Mouse (Mus musculus) lung, embryonic 16.5 days (tissue): ENCODE data around the gene Polr1c. TPM values are rescaled to one million over a fixed set of nuclear protein-coding genes. Genes with fewer than 3 reads are reported as not detected.

Experiments
- ATAC-seq: fragments of 200-750 bp; cut with Nextera tagmentation; 2 replicates; pipeline ENCODE4 v1.8.0; 2017; ENCODE audit warnings: low read depth, mild to moderate bottlenecking, moderate library complexity
- H3K27ac ChIP-seq: fragments of 300-500 bp; sonication (generic); 2 replicates; pipeline ENCODE4 v1.5.1; 2014; ENCODE audit warnings: mild to moderate bottlenecking, control low read depth, low read length
- H3K27me3 ChIP-seq: fragments of 300-500 bp; sonication (generic); 2 replicates; pipeline ENCODE4 v1.6.1; 2014; ENCODE audit warnings: low read depth, low read length, mixed read lengths; ENCODE audit not compliant: control insufficient read depth, insufficient read depth
- H3K36me3 ChIP-seq: fragments of 300-500 bp; sonication (generic); 2 replicates; pipeline ENCODE4 v1.6.1; 2014; ENCODE audit warnings: low read length; ENCODE audit not compliant: control insufficient read depth, insufficient read depth
- H3K4me1 ChIP-seq: fragments of 300-500 bp; sonication (generic); replicated peaks from 2 replicates; pipeline ENCODE4 v1.6.1; 2014; ENCODE audit warnings: low read length, mixed read lengths; ENCODE audit not compliant: control insufficient read depth, insufficient read depth
- H3K4me2 ChIP-seq: fragments of 300-500 bp; sonication (generic); 2 replicates; pipeline ENCODE4 v1.6.1; 2014; ENCODE audit warnings: low read depth, low read length, control low read depth
- H3K4me3 ChIP-seq: fragments of 300-500 bp; sonication (generic); 2 replicates; pipeline ENCODE4 v1.5.1; 2014; ENCODE audit warnings: mild to moderate bottlenecking, low read length, control low read depth
- H3K9ac ChIP-seq: fragments of 300-500 bp; sonication (generic); 2 replicates; pipeline ENCODE4 v1.6.1; 2014; ENCODE audit warnings: low read length, control low read depth
- H3K9me3 ChIP-seq: fragments of 300-500 bp; sonication (generic); 2 replicates; pipeline ENCODE4 v1.6.1; 2016; ENCODE audit warnings: low read length; ENCODE audit not compliant: control insufficient read depth
- WGBS: fragments of 180-500 bp; shearing (Covaris S2); extraction: QIAGEN DNeasy Blood & Tissue Kit; methylation state at CpG from one replicate; pipeline ENCODE4 v1.1.7; 2014; 5-methylcytosine and 5-hydroxymethylcytosine counted together
- polyA plus RNA-seq: library from polyadenylated mRNA; unstranded; fragments of >200 nt; fragmentation: Nextera tagmentation; extraction: Ambion mirVana; gene quantifications from 2 replicates; pipeline ENCODE4 v1.2.1, GENCODE M21; 2015

Gene Polr1c
- polyA plus RNA-seq, 1 experiment from 2014 or later = 90.6 TPM

DNA sequence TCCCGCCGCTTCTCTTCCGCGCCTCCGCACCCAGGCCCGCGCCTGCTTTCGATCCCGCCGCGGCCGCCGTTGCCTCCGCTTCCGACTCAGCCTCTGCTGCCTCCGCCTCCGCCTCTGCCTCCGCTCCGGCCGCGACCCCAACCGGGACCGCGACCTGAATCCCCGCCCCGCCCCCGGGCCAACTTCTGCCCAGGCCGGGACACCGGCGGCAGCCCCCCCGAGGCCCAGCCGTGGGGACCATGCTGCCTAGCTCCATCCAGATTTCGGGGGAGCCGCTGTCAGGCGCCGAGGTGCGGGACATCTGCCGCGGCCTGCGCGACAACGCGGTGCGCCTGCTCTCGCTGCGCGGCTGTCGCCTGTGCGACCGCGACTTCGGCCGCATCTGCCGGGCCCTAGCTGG lies 6.3 kb upstream of the Polr1c start:
- Histone ChIP-seq H3K4me2 (peak overlapping the region; percentile 100), H3K9ac (peak overlapping the region; percentile 66), H3K27ac (no peak overlapping the region), H3K9me3 (peaks cover 5% of the 10 kb centered on the region; the same call in 1 of the 2 replicates), H3K4me1 (peaks cover 7% of the 10 kb centered on the region), H3K36me3 (peaks cover 40% of the 10 kb centered on the region), H3K4me3 (peak overlapping the region; percentile 71), H3K27me3 (peaks cover 16% of the 10 kb centered on the region)
- under 1% methylated on average over 48 of the region's 54 CpGs for WGBS
- ATAC-seq = peak; percentile 43

GRCm38 (mm10) chr17:46253452-46254084 lies 5.7 kb upstream of the Polr1c start, which contains the start of gene Lrrc73:
Gene Lrrc73, plus strand, starts transcription at chr17:46253531.
- peaks cover 35% of the 10 kb centered on the region for H3K36me3 ChIP-seq
- peaks cover 5% of the 10 kb centered on the region; the same call in 1 of the 2 replicates for H3K9me3 ChIP-seq
- H3K27ac ChIP-seq = no peak within 1 kb of the TSS
- 2% methylated on average over 41 of the region's 48 CpGs for WGBS
- peaks cover 16% of the 10 kb centered on the region for H3K27me3 ChIP-seq
- H3K9ac ChIP-seq = peak within 1 kb of the TSS; percentile 66
- peak; percentile 87 for ATAC-seq
- peak within 1 kb of the TSS; percentile 100 for H3K4me2 ChIP-seq
- peak within 1 kb of the TSS; percentile 71 for H3K4me3 ChIP-seq
- H3K4me1 ChIP-seq = peaks cover 12% of the 10 kb centered on the region

DNA sequence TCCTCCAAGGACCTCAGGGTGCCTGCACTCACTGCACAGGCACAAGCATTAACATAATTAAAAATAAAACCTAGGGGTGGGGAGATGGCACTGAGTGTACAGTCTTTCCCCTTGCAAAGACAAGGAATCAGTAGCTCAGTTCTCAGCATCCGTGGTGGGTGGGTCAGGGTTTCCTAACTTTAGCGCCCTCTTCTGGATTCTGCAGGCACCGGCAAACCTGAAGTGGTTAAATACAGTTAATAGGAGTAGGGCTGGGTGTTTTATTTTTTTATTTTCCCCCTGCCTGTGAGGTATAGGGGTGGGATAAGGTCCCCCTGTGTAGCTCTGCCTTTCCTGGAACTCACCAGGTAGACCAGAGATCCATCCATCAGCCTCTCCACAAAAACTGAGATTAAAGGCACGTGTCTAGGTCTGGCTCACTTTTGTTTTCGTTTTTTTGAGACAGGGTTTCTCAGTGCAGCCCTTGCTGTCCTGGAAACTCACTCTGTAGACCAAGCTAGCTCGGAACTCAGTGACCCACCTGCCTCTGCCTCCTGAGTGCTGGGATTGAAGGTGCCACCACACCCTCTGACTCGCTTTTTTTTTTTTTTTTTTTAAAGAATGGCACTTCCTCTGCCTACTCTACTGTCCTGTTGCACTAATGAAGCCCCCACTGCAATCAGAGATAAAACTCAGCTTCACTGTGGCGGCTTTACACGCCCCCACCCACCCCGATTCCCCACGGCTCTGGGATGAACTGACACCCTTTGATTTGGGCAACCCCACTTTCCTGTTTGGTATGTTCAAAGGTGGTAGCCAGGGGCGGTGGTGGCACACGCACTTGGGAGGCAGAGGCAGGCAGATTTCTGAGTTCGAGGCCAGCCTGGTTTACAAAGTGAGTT lies 5.0 kb upstream of the Polr1c start:
- ATAC-seq = no peak
- 52% methylated on average over 14 of the region's 14 CpGs for WGBS

GRCm38 (mm10) chr17:46251174-46251573 lies 3.3 kb upstream of the Polr1c start:
- 79% methylated on average over 7 of the region's 7 CpGs for WGBS
- peaks cover 23% of the 10 kb centered on the region for H3K36me3 ChIP-seq
- ATAC-seq = no peak
- H3K4me1 ChIP-seq = peaks cover 20% of the 10 kb centered on the region
- no peak overlapping the region for H3K9ac ChIP-seq
- peaks cover 16% of the 10 kb centered on the region for H3K27me3 ChIP-seq
- H3K4me3 ChIP-seq = no peak overlapping the region
- no peak overlapping the region for H3K4me2 ChIP-seq
- H3K27ac ChIP-seq = no peak overlapping the region
- H3K9me3 ChIP-seq = no peaks in the 10 kb centered on the region

More for the DNA sequence above, 5.0 kb upstream of the Polr1c start:
- peak overlapping the region; percentile 100 for H3K4me2 ChIP-seq
- no peak overlapping the region; the same call in 1 of the 2 replicates for H3K9ac ChIP-seq
- no peak overlapping the region for H3K4me3 ChIP-seq
- H3K27me3 ChIP-seq = peaks cover 16% of the 10 kb centered on the region
- peaks cover 29% of the 10 kb centered on the region for H3K36me3 ChIP-seq
- no peak overlapping the region for H3K27ac ChIP-seq
- peaks cover 5% of the 10 kb centered on the region; the same call in 1 of the 2 replicates for H3K9me3 ChIP-seq
- peaks cover 13% of the 10 kb centered on the region for H3K4me1 ChIP-seq

DNA sequence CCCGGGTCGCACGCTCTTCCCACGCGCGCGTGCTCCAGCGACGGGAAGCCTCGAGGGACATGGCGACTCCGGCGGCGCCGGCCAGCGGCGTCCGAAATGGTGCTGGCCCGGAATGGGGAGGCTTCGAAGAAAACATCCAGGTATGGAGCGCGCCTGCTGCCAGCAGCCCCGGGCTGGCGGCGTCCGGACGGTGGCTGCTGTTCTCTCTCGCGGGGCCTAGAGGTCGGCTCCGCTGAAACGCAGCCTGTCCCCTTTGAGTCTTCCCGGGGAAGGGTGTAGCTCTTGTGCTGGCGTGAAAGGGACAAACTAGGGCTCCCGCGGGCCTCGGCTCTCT lies 302 bp upstream of the Polr1c start:
- Histone ChIP-seq H3K27me3 (no peaks in the 10 kb centered on the region), H3K27ac (peak overlapping the region; percentile 82), H3K4me2 (peak overlapping the region; percentile 91), H3K4me3 (peak overlapping the region; percentile 94), H3K9ac (peak overlapping the region; percentile 98), H3K9me3 (no peaks in the 10 kb centered on the region), H3K36me3 (peaks cover 42% of the 10 kb centered on the region), H3K4me1 (peaks cover 17% of the 10 kb centered on the region)
- peak; percentile 35; the same call in 1 of the 2 replicates for ATAC-seq
- WGBS = under 1% methylated on average over 37 of the region's 37 CpGs

DNA sequence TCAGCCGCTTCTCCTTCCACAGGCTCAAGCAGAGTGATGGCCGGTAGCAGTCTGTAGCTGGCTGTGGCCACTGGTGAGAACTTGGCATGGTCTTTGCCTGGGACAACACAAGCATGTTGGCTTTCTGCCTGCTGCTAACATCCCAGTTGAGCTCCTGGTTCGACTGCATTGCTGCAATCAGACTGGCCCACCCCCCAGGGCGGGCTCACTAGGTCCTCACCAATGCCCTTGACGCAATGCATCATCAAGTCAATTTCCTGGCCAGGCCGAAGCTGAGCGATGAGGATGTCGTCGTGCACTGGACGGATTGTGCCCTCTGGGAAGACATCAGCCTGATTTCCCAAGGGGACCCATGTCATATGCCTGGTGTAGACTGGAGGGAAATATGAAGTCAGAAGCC lies 3.3 kb downstream of the Polr1c start:
- H3K27ac ChIP-seq = no peak overlapping the region
- no peak overlapping the region for H3K4me2 ChIP-seq
- ATAC-seq = no peak
- H3K36me3 ChIP-seq = peaks cover 29% of the 10 kb centered on the region
- peaks cover 23% of the 10 kb centered on the region for H3K4me1 ChIP-seq
- no peak overlapping the region for H3K9ac ChIP-seq
- no peaks in the 10 kb centered on the region for H3K27me3 ChIP-seq
- H3K4me3 ChIP-seq = no peak overlapping the region
- WGBS = 66% methylated on average over 10 of the region's 10 CpGs
- no peaks in the 10 kb centered on the region for H3K9me3 ChIP-seq

DNA sequence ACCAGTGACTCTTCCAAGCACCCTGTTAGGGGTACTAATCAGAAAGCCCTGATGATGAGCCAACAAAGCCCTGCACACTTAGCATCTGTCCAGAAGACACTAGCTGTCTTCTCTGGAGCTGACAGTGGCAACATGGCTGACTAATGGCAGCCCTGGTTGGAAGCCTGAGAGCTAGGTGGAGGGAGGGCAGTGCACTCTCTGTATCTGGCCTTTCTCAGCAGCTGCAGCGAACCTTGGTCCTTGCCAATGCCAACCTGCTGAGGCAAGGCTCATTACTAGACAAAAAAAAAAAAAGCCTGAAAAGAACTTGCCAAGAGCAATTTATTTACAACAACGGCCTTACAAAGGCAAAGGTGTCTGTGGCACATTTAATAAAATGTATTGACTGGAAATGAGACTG lies 4.2 kb downstream of the Polr1c start:
- WGBS = 76% methylated on average over 2 of the region's 2 CpGs
- Histone ChIP-seq H3K27ac (no peak overlapping the region), H3K9ac (no peak overlapping the region), H3K4me1 (peaks cover 15% of the 10 kb centered on the region), H3K27me3 (no peaks in the 10 kb centered on the region), H3K9me3 (no peaks in the 10 kb centered on the region), H3K4me2 (no peak overlapping the region), H3K36me3 (peaks cover 35% of the 10 kb centered on the region), H3K4me3 (no peak overlapping the region)
- no peak for ATAC-seq

DNA sequence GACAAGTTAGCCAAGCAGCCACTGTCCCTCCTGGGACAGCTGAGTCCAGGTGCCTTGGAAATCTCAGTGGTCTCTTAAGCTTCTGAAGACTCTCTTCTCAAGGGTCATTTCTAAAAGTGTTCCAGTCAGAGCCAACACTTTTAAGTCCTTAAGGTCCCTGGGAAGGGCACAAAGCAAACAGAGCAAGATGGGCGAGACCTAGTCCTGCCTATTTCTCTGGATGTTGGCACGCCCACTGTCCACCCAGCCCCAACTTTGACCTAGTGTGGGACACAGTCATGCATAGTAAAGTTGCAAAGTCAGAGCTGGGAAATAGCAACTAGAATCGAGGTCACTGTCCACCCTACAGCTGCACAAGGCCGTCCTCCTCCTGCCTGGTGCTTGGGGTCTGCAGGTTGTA lies 4.9 kb downstream of the Polr1c start:
- H3K27me3 ChIP-seq = no peaks in the 10 kb centered on the region
- peak overlapping the region; percentile 47; the same call in 1 of the 2 replicates for H3K27ac ChIP-seq
- peaks cover 35% of the 10 kb centered on the region for H3K36me3 ChIP-seq
- H3K9me3 ChIP-seq = no peaks in the 10 kb centered on the region
- WGBS = 64% methylated on average over 4 of the region's 4 CpGs
- H3K9ac ChIP-seq = no peak overlapping the region
- H3K4me3 ChIP-seq = no peak overlapping the region
- H3K4me2 ChIP-seq = no peak overlapping the region
- peaks cover 14% of the 10 kb centered on the region for H3K4me1 ChIP-seq
- peak; percentile 51 for ATAC-seq

DNA sequence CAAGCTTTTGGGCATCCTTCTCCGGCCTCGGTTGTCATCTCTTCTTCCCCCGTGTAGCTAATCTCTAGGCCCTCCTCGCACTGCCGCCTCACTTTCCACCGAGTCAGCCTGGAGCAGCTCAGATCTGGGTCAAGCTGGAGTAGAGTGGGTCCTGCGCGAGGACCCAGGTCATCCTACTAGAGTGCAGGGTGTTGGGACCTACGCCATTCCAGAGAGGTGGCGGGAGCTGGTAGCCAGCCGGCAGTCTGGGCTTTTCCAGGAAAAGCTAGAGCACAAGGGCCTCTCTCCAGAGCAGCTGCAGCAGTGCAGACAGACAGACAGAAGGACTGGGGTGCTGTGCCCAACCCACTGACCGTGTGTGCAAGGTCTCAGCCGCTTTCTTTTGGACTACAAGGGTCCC lies 5.6 kb downstream of the Polr1c start:
- 76% methylated on average over 13 of the region's 13 CpGs for WGBS
- Histone ChIP-seq H3K9ac (no peak overlapping the region), H3K36me3 (peaks cover 36% of the 10 kb centered on the region), H3K9me3 (no peaks in the 10 kb centered on the region), H3K27ac (peak overlapping the region; percentile 47; the same call in 1 of the 2 replicates), H3K4me2 (no peak overlapping the region), H3K4me3 (no peak overlapping the region), H3K4me1 (peaks cover 14% of the 10 kb centered on the region), H3K27me3 (no peaks in the 10 kb centered on the region)
- no peak for ATAC-seq
